Mouse (Mus musculus) myocyte (in vitro differentiated cells): ENCODE results near the gene Iqschfp.

Experiments
- E2F4 ChIP-seq: IDR thresholded peaks from one replicate; pipeline ENCODE4 v1.6.1; 2011; ENCODE audit warnings: mild to moderate bottlenecking, control low read depth, moderate library complexity; ENCODE audit not compliant: insufficient read depth
- MYOD1 ChIP-seq, 3 experiments: IDR thresholded peaks; one replicate each; pipeline ENCODE4 v1.6.1; 2011; ENCODE audit warnings: control low read depth in 2 of 3, low read depth in 2 of 3, mild to moderate bottlenecking in 2 of 3, moderate library complexity in 1 of 3; ENCODE audit not compliant: insufficient read length in 2 of 3, control insufficient read depth in 1 of 3
- POLR2A ChIP-seq: IDR thresholded peaks from one replicate; pipeline ENCODE4 v1.6.1; 2011; ENCODE audit warnings: low read depth, mild to moderate bottlenecking, control low read depth, moderate library complexity; ENCODE audit not compliant: insufficient read length

DNA sequence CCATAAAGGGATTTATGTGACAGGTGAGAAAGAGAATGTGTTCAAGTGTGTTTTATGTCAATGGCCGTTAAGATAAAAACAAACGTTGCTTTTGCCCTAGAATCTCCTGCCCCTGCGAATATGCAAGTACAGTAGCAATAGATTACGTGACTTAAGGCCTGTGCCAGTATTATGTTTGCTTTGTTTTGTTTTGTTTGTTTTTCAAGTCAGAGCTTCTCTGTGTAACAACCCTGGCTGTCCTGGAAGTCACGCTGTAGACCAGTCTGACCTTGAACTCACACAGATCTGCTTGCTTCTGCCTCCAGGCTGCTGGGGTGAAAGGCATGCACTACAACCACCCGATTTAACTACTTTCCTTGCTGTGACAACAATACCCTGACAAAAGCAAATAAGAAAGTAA, 370.3 kb downstream of the Iqschfp start:
- TF ChIP-seq MYOD1 (IDR thresholded peaks at IDR 0.05; ENCODE audit: control insufficient read depth in 1 of 3, insufficient read length in 2 of 3, low read depth in 2 of 3) (no peak), POLR2A (no peak), E2F4 (no peak)
